7 mouse cellular contexts compared by ENCODE assay signal in genomic region chr16:89991701-89992152, GRCm38 (mm10).
DNase-seq lines count a peak whose midpoint lies in the region; ATAC-seq and TF ChIP-seq lines count a peak whose summit lies in the region.

No protein-coding gene starts in this region.

- 81% methylated on average over 12 of the region's 12 CpGs for WGBS in liver, adult 2 months
- WGBS in hindbrain, embryonic 13.5 days: 87% methylated on average over 12 of the region's 12 CpGs
- 86% methylated on average over 12 of the region's 12 CpGs for WGBS in midbrain, embryonic 10.5 days

- intact Hi-C loops in left cerebral cortex, postnatal 4 days (cut with DNase I): no loop called here

- H3K36me3 ChIP-seq in MEL (ENCODE audit: control insufficient read depth in 1 of 2, insufficient read depth in 2 of 2, low read length in 2 of 2): peaks cover 0 to 45% of the 10 kb centered on the region in 2 experiments; a peak in 2 of 4 replicates
- H3K36me3 ChIP-seq in liver, adult 2 months (ENCODE audit: control insufficient read depth, insufficient read depth, low read length): no peaks in the 10 kb centered on the region
- H3K36me3 ChIP-seq in hindbrain, embryonic 13.5 days: peaks cover 7% of the 10 kb centered on the region
- peaks cover 9% of the 10 kb centered on the region for H3K36me3 ChIP-seq in midbrain, embryonic 10.5 days

- 0 out of 4 replicates have a peak, but pooled peaks of 1 of the 2 experiments have one; percentile 42 for TF ChIP-seq EP300 in MEL (IDR thresholded peaks at IDR 0.05; ENCODE audit: low read depth in 1 of 2, low read length in 2 of 2)

- no peak overlapping the region for H3K4me2 ChIP-seq in hindbrain, embryonic 13.5 days

- no peak overlapping the region for H3K27ac ChIP-seq in MEL (ENCODE audit: control insufficient read depth, low read depth, low read length)
- H3K27ac ChIP-seq in liver, adult 2 months (replicated peaks; ENCODE audit: insufficient read depth, low read depth, low read length): no peak overlapping the region
- H3K27ac ChIP-seq in hindbrain, embryonic 13.5 days: no peak overlapping the region
- H3K27ac ChIP-seq in midbrain, embryonic 10.5 days (replicated peaks): no peak overlapping the region

- no peak for ATAC-seq in hindbrain, embryonic 13.5 days (ENCODE audit: low FRiP score)

- TF ChIP-seq POLR2A in MEL (IDR thresholded peaks at IDR 0.05; ENCODE audit: control insufficient read depth in 1 of 2, insufficient read depth in 1 of 2, low read depth in 1 of 2, low read length in 2 of 2, poor library complexity in 1 of 2): no peak
- TF ChIP-seq POLR2A in liver, adult 2 months (IDR thresholded peaks at IDR 0.05; ENCODE audit: extremely low read depth, insufficient read depth, low read length): no peak

- TF ChIP-seq CTCF in MEL (IDR thresholded peaks at IDR 0.05 in 2 of 3, conservative IDR thresholded peaks at IDR 0.05 in 1 of 3; ENCODE audit: control insufficient read depth in 1 of 3, insufficient read depth in 1 of 3, low read depth in 2 of 3, low read length in 3 of 3, poor library complexity in 1 of 3, severe bottlenecking in 1 of 3): no peak
- no peak for TF ChIP-seq CTCF in liver, adult 2 months (IDR thresholded peaks at IDR 0.05; ENCODE audit: low read depth, low read length)

- H3K4me3 ChIP-seq in MEL (ENCODE audit: control insufficient read depth in 1 of 2, insufficient read depth in 1 of 2, low read depth in 2 of 2, low read length in 2 of 2): no peak overlapping the region
- H3K4me3 ChIP-seq in liver, adult 2 months (ENCODE audit: insufficient read depth, low read depth, low read length): no peak overlapping the region
- no peak overlapping the region for H3K4me3 ChIP-seq in hindbrain, embryonic 13.5 days
- H3K4me3 ChIP-seq in midbrain, embryonic 10.5 days: no peak overlapping the region

- H3K27me3 ChIP-seq in MEL (ENCODE audit: control insufficient read depth in 1 of 2, insufficient read depth in 2 of 2, low read length in 2 of 2): no peaks in the 10 kb centered on the region
- H3K27me3 ChIP-seq in liver, adult 2 months (ENCODE audit: control insufficient read depth, insufficient read depth, low read length): no peaks in the 10 kb centered on the region
- H3K27me3 ChIP-seq in hindbrain, embryonic 13.5 days: no peaks in the 10 kb centered on the region
- H3K27me3 ChIP-seq in midbrain, embryonic 10.5 days (ENCODE audit: low read depth, poor library complexity, severe bottlenecking): no peaks in the 10 kb centered on the region

- H3K4me1 ChIP-seq in MEL (ENCODE audit: control insufficient read depth in 1 of 2, insufficient read depth in 2 of 2, low read length in 2 of 2): peaks cover 7 to 50% of the 10 kb centered on the region in 2 experiments
- no peaks in the 10 kb centered on the region for H3K4me1 ChIP-seq in liver, adult 2 months (ENCODE audit: control insufficient read depth, insufficient read depth, low read length)
- peaks cover 4% of the 10 kb centered on the region for H3K4me1 ChIP-seq in hindbrain, embryonic 13.5 days (replicated peaks)
- H3K4me1 ChIP-seq in midbrain, embryonic 10.5 days: peaks cover 2% of the 10 kb centered on the region

- no peak overlapping the region for H3K9ac ChIP-seq in MEL (ENCODE audit: control insufficient read depth, low read depth, low read length, poor library complexity, severe bottlenecking)
- H3K9ac ChIP-seq in liver, adult 2 months (ENCODE audit: low read depth, low read length): no peak overlapping the region
- H3K9ac ChIP-seq in hindbrain, embryonic 13.5 days: no peak overlapping the region

- H3K9me3 ChIP-seq in MEL (replicated peaks; ENCODE audit: insufficient read depth, low read length): no peaks in the 10 kb centered on the region
- H3K9me3 ChIP-seq in hindbrain, embryonic 13.5 days: peaks cover 7% of the 10 kb centered on the region
- H3K9me3 ChIP-seq in midbrain, embryonic 10.5 days (replicated peaks): peaks cover 9% of the 10 kb centered on the region; the same call in 1 of the 2 replicates

- H3K79me2 ChIP-seq in MEL (ENCODE audit: control insufficient read depth, insufficient read depth, low read length, poor library complexity): no peaks in the 10 kb centered on the region; the same call in 1 of the 2 replicates
- H3K79me2 ChIP-seq in liver, adult 2 months (ENCODE audit: control insufficient read depth, insufficient read depth, low read length): no peaks in the 10 kb centered on the region

- TF ChIP-seq RAD21 in MEL (IDR thresholded peaks at IDR 0.05; ENCODE audit: low read depth, low read length): no peak

- peak; percentile 26 for DNase-seq in MEL (ENCODE audit: low read depth, low spot score)
- DNase-seq in adrenal gland, postnatal 14 days: peak; percentile 53
- peak; percentile 81 to 83 for DNase-seq in heart, adult 9 months (ENCODE audit: low spot score in 2 of 2)
- peak; percentile 9 for DNase-seq in liver, adult 2 months (ENCODE audit: extremely low read depth, low read depth, low spot score)
- no peak for DNase-seq in left cerebral cortex, postnatal 4 days
- DNase-seq in midbrain, embryonic 10.5 days (ENCODE audit: low spot score): no peak

TF ChIP-seq in MEL, 35 proteins besides CTCF, POLR2A, EP300 and RAD21:
- peak; percentile 26; the same call in 1 of the 2 replicates for TF ChIP-seq GATA1 (IDR thresholded peaks at IDR 0.05; ENCODE audit: low read depth, low read length)
- peak; percentile 55 for TF ChIP-seq TAL1 (IDR thresholded peaks at IDR 0.05; ENCODE audit: low read length)
- no peak for TF ChIP-seq POLR2AphosphoS2 (IDR thresholded peaks at IDR 0.05; ENCODE audit: low read length)
- TF ChIP-seq TCF12 (IDR thresholded peaks at IDR 0.05; ENCODE audit: low read depth, low read length): no peak
TF ChIP-seq in MEL: peak in this region for 2.

Comparison
In these comparisons a context has a peak if more than half of its experiments do, and no peak if none do; other contexts are left out.
1. DNase-seq: peak in MEL (single experiment), adrenal gland, postnatal 14 days (single experiment), heart, adult 9 months (2 of 2) and liver, adult 2 months (single experiment); none in left cerebral cortex, postnatal 4 days (single experiment) and midbrain, embryonic 10.5 days (single experiment).